Mouse (Mus musculus): ENCODE measurements around the gene Acsbg1.

DNA sequence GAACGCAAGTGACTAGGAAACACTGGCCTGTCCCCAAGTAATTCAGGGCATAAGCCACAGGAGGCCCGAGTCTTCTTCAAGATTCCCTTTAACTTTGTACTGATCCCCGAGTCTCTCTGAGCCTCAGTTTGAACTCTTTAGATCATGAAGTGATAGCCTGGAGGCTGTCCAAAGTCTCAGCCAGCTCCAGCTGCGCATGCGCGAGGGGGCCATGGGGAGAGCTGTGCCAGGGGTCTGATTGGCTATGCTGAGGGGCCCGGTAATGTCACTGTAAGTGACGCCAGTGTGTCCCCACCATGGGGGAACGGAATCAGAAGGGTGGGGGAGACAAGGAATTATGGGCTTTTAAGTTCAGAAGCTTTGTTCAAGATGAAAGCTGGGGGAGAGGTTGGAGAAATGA lies 2.7 kb upstream of the Acsbg1 start:
- TF ChIP-seq POLR2A (IDR thresholded peaks at IDR 0.05; ENCODE audit: control insufficient read depth, low read depth, low read length), result no peak; the same call in 1 of the 2 replicates
- TF ChIP-seq CTCF (IDR thresholded peaks at IDR 0.05; ENCODE audit: control insufficient read depth, insufficient read depth, insufficient replicate concordance, low read depth, low read length), result no peak
